Mouse (Mus musculus) frontal cortex, postnatal 14 days (tissue): ENCODE data around the gene Cmss1.

ENCODE experiments used
- DNase-seq, 2 experiments: peaks; one replicate each; pipeline ENCODE4 v3.0.0; 2022; ENCODE audit warnings: low spot score in 2 of 2

Gene Cmss1

GRCm38 (mm10) chr16:57389566-57390251 lies 217.0 kb downstream of the Cmss1 start:
- peak; percentile 49 to 53 for DNase-seq

- DNase-seq = no peak
These were observed 222.4 kb downstream of the Cmss1 start for GRCm38 (mm10) chr16:57384274-57384673.

- DNase-seq = no peak
These were observed 223.2 kb downstream of the Cmss1 start for GRCm38 (mm10) chr16:57383266-57383971.

GRCm38 (mm10) chr16:57378631-57379330 lies 227.9 kb downstream of the Cmss1 start:
- DNase-seq = no peak

- DNase-seq = no peak
These were observed 231.3 kb downstream of the Cmss1 start for GRCm38 (mm10) chr16:57375248-57375837.

GRCm38 (mm10) chr16:57372156-57372555 lies 234.5 kb downstream of the Cmss1 start:
- no peak for DNase-seq

- no peak for DNase-seq
These were observed 236.7 kb downstream of the Cmss1 start for GRCm38 (mm10) chr16:57369846-57370496.

GRCm38 (mm10) chr16:57366941-57367694 lies 239.5 kb downstream of the Cmss1 start:
- no peak for DNase-seq

- no peak for DNase-seq
These were observed 240.5 kb downstream of the Cmss1 start for GRCm38 (mm10) chr16:57366141-57366540.

- DNase-seq = no peak
These were observed 242.2 kb downstream of the Cmss1 start for GRCm38 (mm10) chr16:57364498-57364897.

- DNase-seq = peak; percentile 20 to 36
These were observed 243.8 kb downstream of the Cmss1 start for GRCm38 (mm10) chr16:57362679-57363401.

GRCm38 (mm10) chr16:57360785-57361184 lies 245.9 kb downstream of the Cmss1 start:
- no peak for DNase-seq

- peak in 1 of 2 experiments; percentile 29 for DNase-seq
These were observed 247.4 kb downstream of the Cmss1 start for GRCm38 (mm10) chr16:57359251-57359650.

- DNase-seq = no peak
These were observed 249.7 kb downstream of the Cmss1 start for GRCm38 (mm10) chr16:57357011-57357410.

GRCm38 (mm10) chr16:57356454-57356853 lies 250.2 kb downstream of the Cmss1 start:
- no peak for DNase-seq

- DNase-seq = no peak
These were observed 252.7 kb downstream of the Cmss1 start for GRCm38 (mm10) chr16:57353932-57354331.

- no peak for DNase-seq
These were observed 253.4 kb downstream of the Cmss1 start for GRCm38 (mm10) chr16:57353166-57353721.

GRCm38 (mm10) chr16:57352751-57353150 lies 253.9 kb downstream of the Cmss1 start, which contains the start of gene Filip1l:
Gene Filip1l, plus strand, starts transcription at chr16:57353093.
- no peak for DNase-seq

GRCm38 (mm10) chr16:57349689-57350088 lies 257.0 kb downstream of the Cmss1 start:
- DNase-seq = no peak

- no peak for DNase-seq
These were observed 257.6 kb downstream of the Cmss1 start for GRCm38 (mm10) chr16:57349039-57349438.
